ENCODE assay signal across 32 mouse cellular contexts in the genomic region with DNA sequence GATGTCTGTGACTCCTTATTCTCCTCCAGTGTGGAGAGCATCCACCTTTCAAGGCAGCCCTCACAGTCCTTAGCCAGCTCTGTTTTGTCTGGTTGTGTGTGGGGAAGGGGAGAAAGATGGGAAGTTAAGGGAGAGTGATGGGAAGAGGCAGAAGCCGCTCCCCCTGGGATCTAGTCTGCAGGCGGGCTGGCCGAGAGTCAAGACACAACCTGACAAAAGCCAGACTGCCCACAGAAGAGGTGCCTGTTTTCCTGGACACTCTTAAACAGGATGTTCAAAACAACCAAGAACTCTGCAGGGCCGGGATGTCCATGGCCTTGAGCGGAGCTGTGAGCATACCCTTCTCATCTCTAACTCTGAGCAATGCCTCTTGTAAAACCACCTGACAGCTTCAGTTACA. TPM values are rescaled to one million over a fixed set of nuclear protein-coding genes. Genes with fewer than 3 reads are reported as not detected.
DNase-seq lines count a peak whose midpoint lies in the region; ATAC-seq and TF ChIP-seq lines count a peak whose summit lies in the region.
"Had no signal": no experiment of that assay in that cellular context is flagged by ENCODE, and none has a peak within 500 bp of the region (broad histone marks: within the 10 kb centered on the region; RNA-seq: fewer than 3 reads in every experiment).

No protein-coding gene starts in this region.

- no peak overlapping the region for H3K4me2 ChIP-seq in heart, embryonic 13.5 days
- H3K4me2 ChIP-seq in stomach, embryonic 14.5 days (replicated peaks; ENCODE audit: low read depth, low read length) = no peak overlapping the region
- H3K4me2 ChIP-seq in stomach, postnatal 0 days (replicated peaks; ENCODE audit: low read depth) = no peak overlapping the region
- no peak overlapping the region for H3K4me2 ChIP-seq in intestine, embryonic 16.5 days (ENCODE audit: low read depth, low read length)
- no peak overlapping the region for H3K4me2 ChIP-seq in stomach, embryonic 16.5 days (ENCODE audit: low read depth, low read length)
- H3K4me2 ChIP-seq: hindbrain, embryonic 15.5 days; neural tube, embryonic 15.5 days had no signal

- no peak overlapping the region; the same call in 1 of the 2 replicates for H3K9ac ChIP-seq in heart, embryonic 13.5 days
- no peak overlapping the region for H3K9ac ChIP-seq in heart, adult 2 months (ENCODE audit: low read depth, low read length)
- no peak overlapping the region for H3K9ac ChIP-seq in stomach, embryonic 14.5 days (replicated peaks; ENCODE audit: low read depth, low read length)
- no peak overlapping the region for H3K9ac ChIP-seq in stomach, postnatal 0 days (ENCODE audit: low read length)
- H3K9ac ChIP-seq in intestine, embryonic 16.5 days (ENCODE audit: low read depth, low read length) = no peak overlapping the region
- no peak overlapping the region for H3K9ac ChIP-seq in stomach, embryonic 16.5 days (ENCODE audit: low read length)
- H3K9ac ChIP-seq: hindbrain, embryonic 15.5 days; liver, embryonic 14.5 days; neural tube, embryonic 15.5 days had no signal

- H3K4me1 ChIP-seq in heart, embryonic 13.5 days = peaks cover 68% of the 10 kb centered on the region
- H3K4me1 ChIP-seq in heart, adult 2 months (ENCODE audit: control insufficient read depth, insufficient read depth, low read length) = no peaks in the 10 kb centered on the region
- H3K4me1 ChIP-seq in stomach, embryonic 14.5 days (ENCODE audit: control insufficient read depth, insufficient read depth, low read length) = peaks cover 15% of the 10 kb centered on the region; the same call in 1 of the 2 replicates
- H3K4me1 ChIP-seq in stomach, postnatal 0 days (replicated peaks; ENCODE audit: control insufficient read depth, insufficient read depth) = 0 out of 2 replicates have a peak, but pooled peaks cover 2% of the 10 kb centered on the region
- H3K4me1 ChIP-seq in intestine, embryonic 16.5 days (ENCODE audit: control insufficient read depth, insufficient read depth, low read length) = peaks cover 22% of the 10 kb centered on the region
- peaks cover 17% of the 10 kb centered on the region for H3K4me1 ChIP-seq in stomach, embryonic 16.5 days (ENCODE audit: control insufficient read depth, insufficient read depth, low read length)
- H3K4me1 ChIP-seq in midbrain, embryonic 10.5 days = peaks cover 36% of the 10 kb centered on the region

- no peak for TF ChIP-seq EP300 in heart, adult 2 months (IDR thresholded peaks at IDR 0.05; ENCODE audit: insufficient read depth, low read depth, low read length)
- no peak for TF ChIP-seq EP300 in stomach, postnatal 0 days (optimal IDR thresholded peaks at IDR 0.05)

- 0 out of 2 replicates have a peak, but pooled peaks cover 14% of the 10 kb centered on the region for H3K27me3 ChIP-seq in heart, embryonic 13.5 days (replicated peaks)
- H3K27me3 ChIP-seq in heart, adult 2 months (ENCODE audit: control insufficient read depth, insufficient read depth, low read length) = no peaks in the 10 kb centered on the region
- H3K27me3 ChIP-seq in stomach, embryonic 14.5 days (ENCODE audit: control insufficient read depth, insufficient read depth, low read length) = no peaks in the 10 kb centered on the region
- no peaks in the 10 kb centered on the region for H3K27me3 ChIP-seq in stomach, postnatal 0 days (ENCODE audit: control insufficient read depth, insufficient read depth, low read length)
- H3K27me3 ChIP-seq in intestine, embryonic 16.5 days (replicated peaks; ENCODE audit: control insufficient read depth, insufficient read depth, low read length) = no peaks in the 10 kb centered on the region
- H3K27me3 ChIP-seq in stomach, embryonic 16.5 days (ENCODE audit: control insufficient read depth, insufficient read depth, low read length) = no peaks in the 10 kb centered on the region
- peaks cover 47% of the 10 kb centered on the region for H3K27me3 ChIP-seq in midbrain, embryonic 10.5 days (ENCODE audit: low read depth, poor library complexity, severe bottlenecking)
- H3K27me3 ChIP-seq: hindbrain, embryonic 15.5 days; neural tube, embryonic 15.5 days had no signal

- DNase-seq in heart, adult 2 months = no peak
- DNase-seq in stomach, postnatal 0 days (ENCODE audit: low spot score) = no peak
- no peak for DNase-seq in midbrain, embryonic 10.5 days (ENCODE audit: low spot score)
- DNase-seq in kidney, adult 9 months = no peak
- DNase-seq: adrenal gland, adult 2 months; B cell, adult 2 months; cerebellum, adult 11-12 months; cerebellum, adult 9-11 months; gastrocnemius, adult 2 months; gastrocnemius, postnatal 36 days; kidney, postnatal 14 days; liver; lung, adult 2 months; lung, postnatal 10 days; midbrain, embryonic 14.5 days had no signal

- H3K9me3 ChIP-seq in heart, embryonic 13.5 days = no peaks in the 10 kb centered on the region
- no peaks in the 10 kb centered on the region for H3K9me3 ChIP-seq in stomach, embryonic 14.5 days (ENCODE audit: control insufficient read depth, low read depth, low read length)
- no peaks in the 10 kb centered on the region for H3K9me3 ChIP-seq in stomach, postnatal 0 days (ENCODE audit: control insufficient read depth, low read length)
- H3K9me3 ChIP-seq in intestine, embryonic 16.5 days (ENCODE audit: control insufficient read depth, low read length) = no peaks in the 10 kb centered on the region
- no peaks in the 10 kb centered on the region for H3K9me3 ChIP-seq in stomach, embryonic 16.5 days (replicated peaks; ENCODE audit: control insufficient read depth, low read length)
- H3K9me3 ChIP-seq in midbrain, embryonic 10.5 days (replicated peaks) = no peaks in the 10 kb centered on the region
- H3K9me3 ChIP-seq: hindbrain, embryonic 15.5 days; neural tube, embryonic 15.5 days had no signal

- no peak for TF ChIP-seq POLR2A in heart, adult 2 months (IDR thresholded peaks at IDR 0.05; ENCODE audit: insufficient read depth, low read depth, low read length)

- H3K4me3 ChIP-seq in heart, embryonic 13.5 days = no peak overlapping the region
- no peak overlapping the region for H3K4me3 ChIP-seq in heart, adult 2 months
- no peak overlapping the region for H3K4me3 ChIP-seq in stomach, embryonic 14.5 days (ENCODE audit: low read depth, low read length)
- H3K4me3 ChIP-seq in stomach, postnatal 0 days (ENCODE audit: low read depth, low read length) = no peak overlapping the region
- no peak overlapping the region for H3K4me3 ChIP-seq in intestine, embryonic 16.5 days (ENCODE audit: low read length)
- H3K4me3 ChIP-seq in stomach, embryonic 16.5 days (replicated peaks; ENCODE audit: low read length) = no peak overlapping the region
- no peak overlapping the region for H3K4me3 ChIP-seq in midbrain, embryonic 10.5 days
- H3K4me3 ChIP-seq: erythroblast, embryonic 14.5 days; gastrocnemius, adult 2 months; hindbrain, embryonic 15.5 days; neural tube, embryonic 15.5 days had no signal

- WGBS in heart, embryonic 13.5 days = 20% methylated on average over 5 of the region's 5 CpGs
- 45% methylated on average over 5 of the region's 5 CpGs for WGBS in heart, adult 2 months
- 45% methylated on average over 5 of the region's 5 CpGs for WGBS in stomach, embryonic 14.5 days
- 63% methylated on average over 5 of the region's 5 CpGs for WGBS in stomach, postnatal 0 days
- 46% methylated on average over 5 of the region's 5 CpGs for WGBS in intestine, embryonic 16.5 days
- 46% methylated on average over 5 of the region's 5 CpGs for WGBS in stomach, embryonic 16.5 days
- 74% methylated on average over 5 of the region's 5 CpGs for WGBS in midbrain, embryonic 10.5 days

- no peak for TF ChIP-seq CTCF in heart, adult 2 months (IDR thresholded peaks at IDR 0.05)
- TF ChIP-seq CTCF in stomach, postnatal 0 days (IDR thresholded peaks at IDR 0.05; ENCODE audit: low read depth) = no peak

- no peaks in the 10 kb centered on the region for H3K36me3 ChIP-seq in heart, embryonic 13.5 days
- H3K36me3 ChIP-seq in heart, adult 2 months (ENCODE audit: control insufficient read depth, insufficient read depth, low read length) = no peaks in the 10 kb centered on the region
- H3K36me3 ChIP-seq in stomach, embryonic 14.5 days (ENCODE audit: control insufficient read depth, insufficient read depth, low read length) = no peaks in the 10 kb centered on the region
- H3K36me3 ChIP-seq in stomach, postnatal 0 days (ENCODE audit: control insufficient read depth, insufficient read depth, low read length) = no peaks in the 10 kb centered on the region
- no peaks in the 10 kb centered on the region for H3K36me3 ChIP-seq in intestine, embryonic 16.5 days (ENCODE audit: control insufficient read depth, insufficient read depth, low read length)
- no peaks in the 10 kb centered on the region for H3K36me3 ChIP-seq in stomach, embryonic 16.5 days (ENCODE audit: control insufficient read depth, insufficient read depth, low read length)
- no peaks in the 10 kb centered on the region for H3K36me3 ChIP-seq in midbrain, embryonic 10.5 days
- H3K36me3 ChIP-seq: hindbrain, embryonic 15.5 days; neural tube, embryonic 15.5 days had no signal

- intact Hi-C loops in heart, adult 2 months (cut with DNase I) = no loop called here

- peak overlapping the region; percentile 63 for H3K27ac ChIP-seq in heart, embryonic 13.5 days (replicated peaks)
- H3K27ac ChIP-seq in heart, adult 2 months = no peak overlapping the region
- peak overlapping the region; percentile 76; the same call in 1 of the 2 replicates for H3K27ac ChIP-seq in stomach, embryonic 14.5 days (ENCODE audit: low read length)
- H3K27ac ChIP-seq in stomach, postnatal 0 days (replicated peaks) = no peak overlapping the region; the same call in 1 of the 2 replicates
- H3K27ac ChIP-seq in intestine, embryonic 16.5 days (ENCODE audit: low read length) = peak overlapping the region; percentile 75
- peak overlapping the region; percentile 69 for H3K27ac ChIP-seq in stomach, embryonic 16.5 days (ENCODE audit: low read length)
- no peak overlapping the region for H3K27ac ChIP-seq in midbrain, embryonic 10.5 days (replicated peaks)
- H3K27ac ChIP-seq: gastrocnemius, adult 2 months; hindbrain, embryonic 15.5 days; liver, embryonic 14.5 days; macrophage; neural tube, embryonic 15.5 days had no signal

- no peak for ATAC-seq in heart, embryonic 13.5 days (ENCODE audit: extremely low read depth, insufficient number of reproducible peaks, low FRiP score, low TSS enrichment)
- ATAC-seq in stomach, embryonic 14.5 days (ENCODE audit: insufficient number of reproducible peaks, insufficient read depth, low FRiP score, low read depth) = no peak
- no peak for ATAC-seq in stomach, postnatal 0 days (ENCODE audit: low FRiP score, low TSS enrichment)
- no peak for ATAC-seq in intestine, embryonic 16.5 days
- ATAC-seq in stomach, embryonic 16.5 days (ENCODE audit: insufficient read depth, low FRiP score) = no peak
- ATAC-seq: activated CD4-positive, CD25-positive, alpha-beta regulatory T cell, adult 4 months; forebrain, embryonic 16.5 days; inflammation-experienced regulatory T-cells, adult 6 months had no signal

- H3K79me2 ChIP-seq in heart, adult 2 months (replicated peaks; ENCODE audit: control insufficient read depth, insufficient read depth, low read length) = no peaks in the 10 kb centered on the region

RNA-seq across cellular contexts. Expression of a gene that starts 2.1 kb away (rescaled TPM):
- 121 and 130 TPM in 2 replicates for polyA plus RNA-seq in heart, embryonic 13.5 days (2015; fragmentation: Nextera tagmentation; extraction: Ambion mirVana)
- total RNA-seq in heart, adult 2 months (2021) = 10 to 100 TPM; 12.3 to 12.7 TPM
- polyA plus RNA-seq in heart, adult 2 months (2012; rRNA removed) = 18.9 and 22.2 TPM in 2 replicates
- 5.0 and 12.5 TPM in 2 replicates for polyA plus RNA-seq in stomach, embryonic 14.5 days (2014; fragmentation: Nextera tagmentation; extraction: Ambion mirVana)
- polyA plus RNA-seq in stomach, postnatal 0 days (2015; fragmentation: Nextera tagmentation; extraction: Ambion mirVana) = 6.8 and 7.5 TPM in 2 replicates
- 638 and 702 TPM in 2 replicates for polyA plus RNA-seq in intestine, embryonic 16.5 days (2015; fragmentation: Nextera tagmentation; extraction: Ambion mirVana)
- polyA plus RNA-seq in stomach, embryonic 16.5 days (2015; fragmentation: Nextera tagmentation; extraction: Ambion mirVana) = 77.6 and 95.3 TPM in 2 replicates
- polyA plus RNA-seq in midbrain, embryonic 10.5 days (2016; fragmentation: Nextera tagmentation; extraction: Ambion mirVana) = 4.6 and 5.1 TPM in 2 replicates

RNA-seq across cellular contexts. Expression of a gene that starts 30.0 kb away (rescaled TPM):
- 3.2 and 4.6 TPM in 2 replicates for polyA plus RNA-seq in heart, embryonic 13.5 days (2015; fragmentation: Nextera tagmentation; extraction: Ambion mirVana)
- under 1 TPM; 0.16 to 0.20 TPM for total RNA-seq in heart, adult 2 months (2021)
- 1.00 and 1.0 TPM in 2 replicates for polyA plus RNA-seq in heart, adult 2 months (2012; rRNA removed)
- 0.48 and 1.2 TPM in 2 replicates for polyA plus RNA-seq in stomach, embryonic 14.5 days (2014; fragmentation: Nextera tagmentation; extraction: Ambion mirVana)
- polyA plus RNA-seq in stomach, postnatal 0 days (2015; fragmentation: Nextera tagmentation; extraction: Ambion mirVana) = 0.08 and 0.17 TPM in 2 replicates
- 0.24 and 0.34 TPM in 2 replicates for polyA plus RNA-seq in intestine, embryonic 16.5 days (2015; fragmentation: Nextera tagmentation; extraction: Ambion mirVana)
- polyA plus RNA-seq in stomach, embryonic 16.5 days (2015; fragmentation: Nextera tagmentation; extraction: Ambion mirVana) = 0.40 and 0.46 TPM in 2 replicates
- 13.8 and 23.1 TPM in 2 replicates for polyA plus RNA-seq in midbrain, embryonic 10.5 days (2016; fragmentation: Nextera tagmentation; extraction: Ambion mirVana)
- total RNA-seq: adrenal gland, adult 2 months; common myeloid progenitor, adult 5-6 weeks; gastrocnemius, adult 2 months; gastrocnemius, postnatal 36 days; hematopoietic stem cell, adult 5-6 weeks; megakaryocyte-erythroid progenitor cell, adult 5-6 weeks had no signal
- polyA plus RNA-seq: activated CD4-positive, CD25-positive, alpha-beta regulatory T cell, adult 4 months; adrenal gland, adult 2 months; erythroblast, embryonic 14.5 days; inflammation-experienced regulatory T-cells, adult 6 months; macrophage had no signal

RNA-seq across cellular contexts. Expression of a gene that starts 51.7 kb away (rescaled TPM):
- 0.05 and 0.13 TPM in 2 replicates for polyA plus RNA-seq in heart, embryonic 13.5 days (2015; fragmentation: Nextera tagmentation; extraction: Ambion mirVana)
- not detected for total RNA-seq in heart, adult 2 months (2021)
- 0.06 TPM in 2 replicates for polyA plus RNA-seq in heart, adult 2 months (2012; rRNA removed)
- polyA plus RNA-seq in stomach, embryonic 14.5 days (2014; fragmentation: Nextera tagmentation; extraction: Ambion mirVana) = 0.11 and 0.12 TPM in 2 replicates
- polyA plus RNA-seq in stomach, postnatal 0 days (2015; fragmentation: Nextera tagmentation; extraction: Ambion mirVana) = 0.05 and 0.16 TPM in 2 replicates
- polyA plus RNA-seq in intestine, embryonic 16.5 days (2015; fragmentation: Nextera tagmentation; extraction: Ambion mirVana) = 9.7 and 13.3 TPM in 2 replicates
- polyA plus RNA-seq in stomach, embryonic 16.5 days (2015; fragmentation: Nextera tagmentation; extraction: Ambion mirVana) = 0.99 and 1.3 TPM in 2 replicates
- polyA plus RNA-seq in midbrain, embryonic 10.5 days (2016; fragmentation: Nextera tagmentation; extraction: Ambion mirVana) = 0.11 and 0.17 TPM in 2 replicates
- total RNA-seq: common myeloid progenitor, adult 5-6 weeks; gastrocnemius, adult 2 months; gastrocnemius, postnatal 36 days; hematopoietic stem cell, adult 5-6 weeks; layer of hippocampus, postnatal 10 days; left cerebral cortex, postnatal 14 days; megakaryocyte-erythroid progenitor cell, adult 5-6 weeks had no signal
- polyA plus RNA-seq: erythroblast, embryonic 14.5 days had no signal

Comparison
In these comparisons a context has a peak if more than half of its experiments do, and no peak if none do; other contexts are left out.
1. H3K27ac ChIP-seq: peak in heart, embryonic 13.5 days (single experiment), stomach, embryonic 14.5 days (single experiment), intestine, embryonic 16.5 days (single experiment) and stomach, embryonic 16.5 days (single experiment); none in heart, adult 2 months (single experiment), stomach, postnatal 0 days (single experiment) and midbrain, embryonic 10.5 days (single experiment).